Mouse (Mus musculus): ENCODE measurements around the gene Slc6a16. TPM values are rescaled to one million over a fixed set of nuclear protein-coding genes. Genes with fewer than 3 reads are reported as not detected.

Slc6a16 gene
- polyA plus RNA-seq, 1 experiment from 2014 or later, result not detected

DNA sequence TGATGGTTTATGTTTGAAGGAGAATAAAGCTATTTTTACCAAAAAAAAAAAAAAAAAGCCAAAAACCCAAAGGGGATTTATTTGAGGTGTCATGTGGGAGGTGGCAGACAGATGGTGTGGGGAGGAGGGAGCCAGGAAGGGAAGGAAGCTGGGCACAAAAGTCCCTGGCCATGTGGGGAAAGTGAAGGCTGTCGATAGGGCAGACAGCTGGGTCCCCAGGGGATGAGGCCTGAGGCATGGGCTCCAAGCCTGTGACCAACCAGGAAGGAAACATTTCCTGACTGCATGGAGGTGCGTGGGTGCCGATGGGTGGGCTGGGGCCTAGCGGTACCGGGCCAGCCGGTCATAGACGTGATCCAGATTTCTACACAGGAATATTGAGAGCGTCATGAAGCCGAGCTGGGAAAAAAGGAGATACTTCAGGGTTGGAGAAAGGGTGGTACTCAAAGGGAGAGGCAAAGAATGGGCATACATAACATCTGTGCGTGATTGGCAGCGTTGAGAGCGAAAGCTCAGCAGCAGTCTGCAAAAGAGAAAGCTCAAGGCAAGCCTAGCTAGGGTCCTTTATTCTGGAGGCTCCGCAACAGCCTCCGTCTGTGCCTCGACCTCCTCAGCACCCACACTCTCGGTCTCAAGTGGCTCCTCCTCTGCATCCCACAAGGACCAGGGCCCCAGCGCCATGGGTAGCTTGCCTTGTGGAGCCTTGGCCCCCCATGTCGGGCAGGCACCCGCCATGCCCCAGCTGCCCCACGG lies 7.1 kb upstream of the Slc6a16 start:
- Histone ChIP-seq H3K4me2 (replicated peaks; ENCODE audit: low read depth, low read length) (peak overlapping the region; percentile 51), H3K4me1 (ENCODE audit: insufficient read depth, low read depth, low read length) (peaks cover 13% of the 10 kb centered on the region; the same call in 1 of the 2 replicates), H3K9me3 (ENCODE audit: low read length) (no peaks in the 10 kb centered on the region), H3K36me3 (ENCODE audit: insufficient read depth, low read length) (0 out of 2 replicates have a peak, but pooled peaks cover 9% of the 10 kb centered on the region), H3K27ac (ENCODE audit: low read length) (no peak overlapping the region), H3K27me3 (replicated peaks; ENCODE audit: insufficient read depth, low read length) (no peaks in the 10 kb centered on the region), H3K9ac (replicated peaks; ENCODE audit: low read depth) (no peak overlapping the region), H3K4me3 (ENCODE audit: low read depth, low read length) (no peak overlapping the region)
- WGBS, result 33% methylated on average over 20 of the region's 20 CpGs
- TF ChIP-seq CTCF (IDR thresholded peaks at IDR 0.05), result no peak
- no peak for TF ChIP-seq EP300 (IDR thresholded peaks at IDR 0.05)
- ATAC-seq (no peak), DNase-seq (ENCODE audit: low spot score) (no peak)

DNA sequence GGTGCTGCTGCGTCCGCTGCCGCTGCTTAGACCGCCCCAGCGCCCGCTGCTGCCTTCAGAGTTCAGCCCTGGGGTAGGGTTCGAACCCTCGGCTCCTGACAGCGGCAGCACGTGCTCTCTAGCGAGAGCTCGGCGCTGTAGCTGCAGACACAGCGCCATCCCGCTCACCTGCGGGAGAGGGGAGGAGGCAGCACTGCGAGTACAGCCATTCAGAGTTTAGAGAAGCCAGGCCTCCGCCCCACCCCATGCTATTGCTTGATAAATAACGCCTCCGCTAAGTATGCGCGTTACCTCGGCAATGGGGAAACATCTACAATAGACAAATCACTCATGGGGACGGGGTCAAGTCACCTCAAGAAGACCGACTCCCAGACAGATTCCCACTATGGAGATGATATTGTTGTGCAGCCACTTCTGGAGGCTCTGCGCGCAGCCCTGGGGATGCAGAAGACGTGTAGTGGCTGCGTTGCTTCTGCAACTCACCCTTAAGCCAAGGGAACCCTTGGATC lies 6.5 kb upstream of the Slc6a16 start:
- Histone ChIP-seq H3K27ac (ENCODE audit: low read length) (no peak overlapping the region), H3K9ac (replicated peaks; ENCODE audit: low read depth) (no peak overlapping the region)
- peak; percentile 33 for ATAC-seq

DNA sequence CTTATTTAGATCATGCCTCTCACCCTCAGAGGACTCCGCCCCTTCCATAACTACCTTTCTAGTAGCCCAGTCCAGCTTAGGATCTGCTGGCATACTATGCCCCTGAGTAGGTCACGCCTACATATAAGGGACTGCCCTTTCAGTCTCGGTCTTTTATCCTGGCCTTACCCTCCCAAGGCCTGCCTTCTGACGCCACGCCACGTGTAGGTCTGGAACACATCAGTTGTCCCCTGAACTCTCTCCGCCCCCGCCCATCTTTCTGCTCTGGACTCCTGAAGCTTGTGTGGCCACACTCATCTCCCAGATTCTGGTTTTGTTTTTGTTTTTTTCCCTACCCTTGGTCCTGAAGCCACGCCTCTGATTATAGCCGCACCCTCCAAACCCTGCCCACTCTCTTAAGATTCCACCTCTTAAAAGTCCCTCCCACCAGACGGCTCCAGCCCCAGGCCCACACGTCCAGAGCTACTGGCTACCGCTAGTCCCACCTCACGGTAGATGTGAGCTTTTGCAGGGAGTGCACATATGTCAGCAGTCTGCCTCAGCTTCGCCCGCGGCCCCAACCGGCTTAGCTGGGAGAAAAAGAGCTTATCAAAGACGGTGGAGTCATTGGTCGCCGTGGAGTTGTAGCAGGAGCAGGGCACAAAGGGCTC lies 5.8 kb upstream of the Slc6a16 start:
- peak; percentile 89 for DNase-seq (ENCODE audit: low spot score)
- peak overlapping the region; percentile 47 for H3K27ac ChIP-seq (ENCODE audit: low read length)
- WGBS, result 6% methylated on average over 21 of the region's 21 CpGs
- TF ChIP-seq CTCF (IDR thresholded peaks at IDR 0.05), result 0 out of 2 replicates have a peak, but pooled peaks have one; percentile 20
- TF ChIP-seq EP300 (IDR thresholded peaks at IDR 0.05), result no peak
- no peaks in the 10 kb centered on the region for H3K27me3 ChIP-seq (replicated peaks; ENCODE audit: insufficient read depth, low read length)
- H3K4me3 ChIP-seq (ENCODE audit: low read depth, low read length), result peak overlapping the region; percentile 24
- no peaks in the 10 kb centered on the region for H3K9me3 ChIP-seq (ENCODE audit: low read length)
- ATAC-seq, result peak; percentile 78
- 0 out of 2 replicates have a peak, but pooled peaks cover 6% of the 10 kb centered on the region for H3K36me3 ChIP-seq (ENCODE audit: insufficient read depth, low read length)
- H3K9ac ChIP-seq (replicated peaks; ENCODE audit: low read depth), result no peak overlapping the region
- H3K4me2 ChIP-seq (replicated peaks; ENCODE audit: low read depth, low read length), result peak overlapping the region; percentile 51
- H3K4me1 ChIP-seq (ENCODE audit: insufficient read depth, low read depth, low read length), result peaks cover 13% of the 10 kb centered on the region; the same call in 1 of the 2 replicates

More for the DNA sequence above, 6.5 kb upstream of the Slc6a16 start:
- Histone ChIP-seq H3K27me3 (replicated peaks; ENCODE audit: insufficient read depth, low read length) (no peaks in the 10 kb centered on the region), H3K4me1 (ENCODE audit: insufficient read depth, low read depth, low read length) (peaks cover 13% of the 10 kb centered on the region; the same call in 1 of the 2 replicates), H3K4me2 (replicated peaks; ENCODE audit: low read depth, low read length) (peak overlapping the region; percentile 51), H3K36me3 (ENCODE audit: insufficient read depth, low read length) (0 out of 2 replicates have a peak, but pooled peaks cover 6% of the 10 kb centered on the region), H3K9me3 (ENCODE audit: low read length) (no peaks in the 10 kb centered on the region), H3K4me3 (ENCODE audit: low read depth, low read length) (no peak overlapping the region; the same call in 1 of the 2 replicates)
- TF ChIP-seq EP300 (IDR thresholded peaks at IDR 0.05) (no peak), CTCF (IDR thresholded peaks at IDR 0.05) (no peak)
- DNase-seq (ENCODE audit: low spot score), result peak; percentile 49
- WGBS, result 21% methylated on average over 29 of the region's 29 CpGs

DNA sequence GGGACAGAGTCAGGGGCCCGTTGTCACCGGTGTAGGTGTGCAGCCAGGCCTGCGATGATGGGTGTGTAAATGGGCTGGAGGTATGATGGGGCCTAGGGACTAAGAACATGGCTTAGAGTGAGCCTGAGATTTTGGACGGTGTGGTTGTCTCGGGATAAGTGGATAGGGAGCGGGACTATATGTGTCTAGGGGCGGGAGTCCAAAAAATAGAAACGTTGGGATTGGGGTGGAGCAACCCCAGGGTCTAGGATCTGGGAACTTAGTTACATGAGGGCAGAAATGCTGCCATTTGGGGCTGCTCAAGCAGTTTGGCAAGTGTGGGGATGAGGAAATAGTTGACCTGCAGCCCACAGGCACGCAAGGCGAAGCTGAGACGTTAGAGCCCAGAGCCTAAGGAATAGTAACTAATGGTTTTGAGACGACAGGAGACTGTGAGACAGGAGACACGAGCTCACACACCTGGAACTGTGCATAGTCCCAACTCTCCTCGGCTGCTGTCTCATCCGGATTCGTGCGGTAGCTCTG lies 5.2 kb upstream of the Slc6a16 start:
- Histone ChIP-seq H3K4me3 (ENCODE audit: low read depth, low read length) (peak overlapping the region; percentile 24), H3K27me3 (replicated peaks; ENCODE audit: insufficient read depth, low read length) (no peaks in the 10 kb centered on the region), H3K4me1 (ENCODE audit: insufficient read depth, low read depth, low read length) (peaks cover 13% of the 10 kb centered on the region; the same call in 1 of the 2 replicates), H3K9ac (replicated peaks; ENCODE audit: low read depth) (no peak overlapping the region), H3K4me2 (replicated peaks; ENCODE audit: low read depth, low read length) (peak overlapping the region; percentile 51), H3K27ac (ENCODE audit: low read length) (peak overlapping the region; percentile 47), H3K36me3 (ENCODE audit: insufficient read depth, low read length) (0 out of 2 replicates have a peak, but pooled peaks cover 6% of the 10 kb centered on the region), H3K9me3 (ENCODE audit: low read length) (no peaks in the 10 kb centered on the region)
- 41% methylated on average over 17 of the region's 17 CpGs for WGBS
- ATAC-seq (peak; percentile 39; the same call in 1 of the 2 replicates), DNase-seq (ENCODE audit: low spot score) (peak; percentile 66)
- TF ChIP-seq CTCF (IDR thresholded peaks at IDR 0.05) (no peak), EP300 (IDR thresholded peaks at IDR 0.05) (no peak)

DNA sequence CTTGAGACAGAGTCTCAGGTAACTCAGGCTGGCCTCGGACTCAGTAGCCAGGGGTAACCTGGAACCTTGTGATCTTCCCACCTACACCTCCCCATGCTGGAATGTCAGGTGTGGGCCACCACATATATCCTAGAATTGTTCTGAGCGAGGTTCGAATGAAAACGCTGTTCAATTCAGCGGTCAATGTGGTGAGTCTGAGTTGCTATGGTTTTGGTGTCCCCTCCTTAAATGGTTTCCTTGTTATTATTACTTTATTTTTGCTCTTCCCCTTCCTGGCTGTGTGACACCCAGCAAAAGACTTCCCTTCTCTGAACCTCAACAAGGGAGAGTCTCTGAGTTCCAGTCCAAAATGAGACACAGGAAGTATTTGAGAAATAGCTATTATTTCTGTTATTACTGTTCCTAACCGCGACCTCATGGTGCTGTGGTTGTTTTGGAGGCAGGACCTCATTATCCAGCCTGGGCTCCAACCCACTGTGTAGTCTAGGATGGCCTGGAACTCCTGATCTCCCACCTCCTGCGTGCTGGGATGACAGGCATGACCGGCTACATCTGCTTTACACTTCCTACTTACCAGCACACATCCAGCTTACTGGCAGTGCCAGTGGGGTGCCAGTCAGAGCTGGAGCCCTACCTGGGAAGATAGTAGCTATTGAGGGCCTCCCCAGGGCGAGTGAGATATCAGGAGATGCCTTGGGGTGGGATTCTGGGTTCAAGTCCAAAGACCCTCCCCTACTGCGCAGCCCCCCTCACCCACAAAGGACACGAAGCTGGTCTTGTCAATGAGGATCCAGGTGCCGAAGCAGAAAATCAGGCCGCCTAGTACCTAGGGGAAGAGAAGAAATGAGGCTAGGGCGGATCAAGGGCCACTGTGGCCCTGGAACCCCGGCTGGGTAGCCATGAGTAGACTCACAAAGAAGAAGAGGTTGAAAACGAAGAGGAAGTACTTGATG lies 2.9 kb upstream of the Slc6a16 start:
- H3K27ac ChIP-seq (ENCODE audit: low read length), result 0 out of 2 replicates have a peak overlapping the region, but pooled peaks have one; percentile 43

More for the DNA sequence above, 2.9 kb upstream of the Slc6a16 start:
- Histone ChIP-seq H3K27me3 (replicated peaks; ENCODE audit: insufficient read depth, low read length) (no peaks in the 10 kb centered on the region), H3K4me3 (ENCODE audit: low read depth, low read length) (no peak overlapping the region), H3K36me3 (ENCODE audit: insufficient read depth, low read length) (no peaks in the 10 kb centered on the region), H3K9me3 (ENCODE audit: low read length) (no peaks in the 10 kb centered on the region), H3K9ac (replicated peaks; ENCODE audit: low read depth) (no peak overlapping the region), H3K4me2 (replicated peaks; ENCODE audit: low read depth, low read length) (no peak overlapping the region; the same call in 1 of the 2 replicates), H3K4me1 (ENCODE audit: insufficient read depth, low read depth, low read length) (peaks cover 13% of the 10 kb centered on the region; the same call in 1 of the 2 replicates)
- no peak for TF ChIP-seq CTCF (IDR thresholded peaks at IDR 0.05)
- TF ChIP-seq EP300 (IDR thresholded peaks at IDR 0.05), result no peak
- 73% methylated on average over 17 of the region's 17 CpGs for WGBS
- DNase-seq (ENCODE audit: low spot score) (peak; percentile 44), ATAC-seq (no peak)

Data from lung, postnatal 0 days (tissue).